Mouse (Mus musculus) cerebellum, postnatal 10 days (tissue): ENCODE results near the gene Ppm1e.

Experiments used
- DNase-seq, 2 experiments: peaks; one replicate each; pipeline ENCODE4 v3.0.0; 2021; ENCODE audit warnings: mixed read lengths in 2 of 2

The Ppm1e gene

DNA sequence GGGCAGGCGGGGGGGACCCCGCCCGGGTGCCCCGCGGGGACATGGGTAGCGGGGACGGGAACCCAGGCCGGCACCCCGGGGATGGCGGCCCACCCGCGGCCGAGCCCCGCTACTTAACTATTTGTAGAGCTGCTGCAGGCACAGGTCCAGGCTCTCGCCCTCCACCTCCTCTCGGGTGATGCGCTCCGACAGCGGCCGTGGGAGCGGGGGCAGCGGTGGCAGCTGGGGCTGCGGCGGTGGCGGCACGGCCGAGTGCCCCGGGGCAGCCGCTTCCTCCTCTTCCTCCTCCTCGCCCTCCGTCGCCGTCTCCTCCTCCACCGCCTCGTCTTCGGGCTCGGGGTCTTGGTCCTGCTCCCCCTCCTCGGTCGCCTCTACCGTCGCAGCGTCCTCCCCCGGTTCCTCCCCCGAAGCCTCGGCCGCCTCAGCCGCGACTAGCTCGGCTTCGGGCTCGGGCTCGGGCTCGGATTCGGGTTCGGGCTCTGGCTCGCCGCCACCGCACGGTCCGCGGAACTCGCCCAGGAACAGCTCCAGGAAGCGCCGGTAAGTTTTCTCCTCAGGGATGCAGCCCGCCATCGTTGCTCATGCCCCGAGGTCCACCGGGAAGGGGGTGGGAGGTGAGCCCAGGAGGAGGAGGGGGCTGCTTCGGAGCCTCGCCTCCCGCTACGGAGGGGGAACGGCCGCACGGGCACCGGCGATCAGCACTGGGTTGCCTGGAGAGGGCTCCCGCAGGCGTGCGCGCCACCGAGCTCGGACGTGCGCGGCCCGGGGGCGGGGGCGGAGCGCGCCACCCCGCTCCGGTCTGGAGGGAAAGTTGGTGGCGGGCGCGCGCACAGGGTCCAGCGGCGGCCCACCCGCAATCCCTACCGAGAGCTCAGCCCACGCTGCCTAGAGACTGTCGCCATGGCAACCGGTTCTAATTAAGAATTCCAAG lies at the start of gene Ppm1e:
Ppm1e (minus strand) TSS at position 693 of the 931 bp plus-strand sequence.
- peak; percentile 83 to 91 for DNase-seq

- peak in 1 of 2 experiments; percentile 52 for DNase-seq
These were observed 46.1 kb upstream of the Ppm1e start, which contains the start of the genes Rad51c and Tex14 for GRCm38 (mm10) chr11:87404876-87405275. Rad51c (minus strand) TSS chr11:87404954. Tex14 (plus strand) TSS chr11:87405065.

GRCm38 (mm10) chr11:87404111-87404853 lies 45.5 kb upstream of the Ppm1e start:
- peak; percentile 99 for DNase-seq

DNA sequence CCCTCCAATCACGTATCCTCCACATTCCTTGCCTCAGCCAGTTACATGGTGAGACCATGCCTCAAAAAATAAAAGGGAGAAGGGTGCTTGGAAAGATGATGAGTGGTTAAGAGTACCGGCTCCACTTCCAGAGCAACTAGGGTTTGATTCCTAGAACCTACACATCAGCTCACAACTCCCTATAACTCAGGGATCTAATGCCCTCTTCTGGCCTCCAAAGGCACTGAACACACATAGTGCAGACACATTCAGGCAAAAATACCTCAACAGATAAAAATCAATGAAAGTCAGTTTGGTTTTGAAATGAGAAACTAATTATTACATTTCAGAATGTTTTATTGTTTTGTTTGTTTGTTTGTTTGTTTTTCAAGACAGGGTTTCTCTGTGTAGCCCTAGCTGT lies 39.6 kb upstream of the Ppm1e start:
- no peak for DNase-seq

DNA sequence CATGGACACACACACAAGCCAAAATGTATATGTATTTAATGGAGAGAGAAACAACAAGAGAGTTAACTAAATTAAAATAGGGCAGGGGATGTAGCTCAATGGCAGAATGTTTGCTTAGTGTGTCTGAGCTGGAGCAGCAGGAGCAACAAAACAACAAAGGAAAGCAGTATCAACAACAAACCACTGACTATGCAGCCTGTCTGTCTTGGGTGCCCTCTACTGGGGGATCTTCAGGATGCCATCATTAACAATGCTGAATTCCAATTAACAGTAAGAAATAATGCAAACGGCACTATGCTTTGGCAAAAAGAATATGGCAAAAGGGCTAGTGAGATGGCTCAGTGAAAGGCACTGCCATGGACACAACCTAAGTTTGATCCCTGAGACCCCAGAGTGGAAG lies 35.0 kb upstream of the Ppm1e start:
- peak; percentile 73 to 81 for DNase-seq

DNA sequence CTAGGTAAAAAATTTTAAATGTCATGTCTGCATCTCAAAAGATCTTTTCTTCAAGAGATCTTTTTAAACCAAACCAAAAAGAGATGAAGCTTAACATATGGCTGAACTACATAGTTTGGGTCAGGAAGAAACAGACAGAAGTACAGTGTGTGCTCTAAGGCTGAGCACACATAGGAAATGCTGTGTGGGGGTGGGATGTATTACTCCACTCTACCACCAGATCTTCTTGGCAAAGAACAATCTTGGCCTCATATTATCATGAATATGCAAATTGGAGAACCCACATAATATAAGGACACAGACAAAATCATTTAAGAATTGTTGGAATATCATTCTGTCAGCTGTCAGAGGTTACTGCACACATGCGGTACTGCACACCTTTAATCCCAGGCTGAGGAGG lies 26.9 kb upstream of the Ppm1e start:
- DNase-seq, result no peak

- DNase-seq, result no peak
These were observed 25.7 kb upstream of the Ppm1e start for GRCm38 (mm10) chr11:87384551-87384950.

DNA sequence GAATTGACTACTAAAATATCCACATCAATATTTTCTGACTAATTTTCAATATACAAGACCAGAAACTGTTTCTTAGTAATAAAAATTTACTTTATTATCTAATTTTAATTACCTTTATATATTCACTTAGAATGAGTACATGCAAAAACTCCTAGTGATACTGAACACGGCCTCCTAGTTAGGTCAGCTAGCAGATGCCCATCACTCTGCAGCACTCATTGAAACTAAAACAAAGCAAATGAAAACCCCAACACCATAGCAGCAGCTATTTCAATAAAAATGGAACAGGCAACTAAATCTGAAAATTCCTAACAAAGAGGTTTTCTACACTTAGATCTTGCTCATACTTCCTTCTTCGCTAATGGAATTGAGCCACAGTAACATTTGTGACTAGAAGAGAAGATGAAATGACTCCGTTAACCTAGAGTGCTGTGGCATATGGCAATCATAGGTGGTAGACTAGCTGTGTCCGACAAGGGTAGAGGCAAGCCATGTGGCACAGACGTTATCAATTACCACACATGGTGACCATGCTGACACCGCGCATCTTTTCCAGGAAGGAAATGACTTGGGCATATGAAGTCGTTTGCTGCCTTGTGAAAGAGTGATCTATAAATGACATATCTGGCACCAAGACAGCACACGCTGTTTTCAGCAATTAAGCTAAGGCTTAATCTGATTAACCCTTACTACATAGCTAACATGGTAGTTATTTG lies 9.2 kb upstream of the Ppm1e start:
- peak; percentile 81 to 86 for DNase-seq

GRCm38 (mm10) chr11:87367061-87367460 lies 8.2 kb upstream of the Ppm1e start:
- DNase-seq, result no peak

DNA sequence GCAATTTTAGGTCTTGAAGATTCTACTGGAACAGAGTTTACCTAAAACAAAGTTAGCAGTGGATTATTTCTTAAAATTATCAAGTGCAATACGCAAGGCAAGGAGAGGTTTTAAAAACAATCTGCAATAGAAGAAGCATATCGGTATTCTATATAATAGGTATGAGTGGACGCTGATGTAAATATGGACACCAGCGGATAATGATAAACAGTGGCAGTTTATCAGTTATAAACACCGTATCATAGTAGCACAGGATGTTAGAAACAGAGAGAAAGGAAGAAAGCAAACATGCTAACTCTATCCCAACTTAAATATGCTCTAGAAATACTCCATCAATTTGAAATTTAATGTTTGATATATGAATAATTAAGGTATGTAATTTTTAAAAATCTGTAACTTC lies 6.3 kb upstream of the Ppm1e start:
- DNase-seq, result no peak

DNA sequence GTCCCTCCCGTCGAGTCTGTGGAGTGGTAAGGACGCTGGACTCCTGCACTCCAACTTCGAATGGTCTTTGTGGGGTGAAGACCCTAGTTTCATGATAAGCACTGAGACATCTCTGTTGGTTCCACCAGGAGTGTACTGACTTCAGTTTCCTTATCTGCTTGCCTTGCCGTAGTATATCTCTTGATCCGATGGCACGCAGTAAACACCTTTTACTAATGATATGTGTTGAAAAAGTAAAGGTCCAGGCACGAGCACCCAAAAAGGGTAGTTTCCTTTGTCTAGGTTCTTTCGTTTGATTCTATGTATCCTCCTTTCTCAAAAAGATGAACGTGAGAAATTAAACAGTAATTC lies 414 bp upstream of the Ppm1e start:
- no peak for DNase-seq

DNA sequence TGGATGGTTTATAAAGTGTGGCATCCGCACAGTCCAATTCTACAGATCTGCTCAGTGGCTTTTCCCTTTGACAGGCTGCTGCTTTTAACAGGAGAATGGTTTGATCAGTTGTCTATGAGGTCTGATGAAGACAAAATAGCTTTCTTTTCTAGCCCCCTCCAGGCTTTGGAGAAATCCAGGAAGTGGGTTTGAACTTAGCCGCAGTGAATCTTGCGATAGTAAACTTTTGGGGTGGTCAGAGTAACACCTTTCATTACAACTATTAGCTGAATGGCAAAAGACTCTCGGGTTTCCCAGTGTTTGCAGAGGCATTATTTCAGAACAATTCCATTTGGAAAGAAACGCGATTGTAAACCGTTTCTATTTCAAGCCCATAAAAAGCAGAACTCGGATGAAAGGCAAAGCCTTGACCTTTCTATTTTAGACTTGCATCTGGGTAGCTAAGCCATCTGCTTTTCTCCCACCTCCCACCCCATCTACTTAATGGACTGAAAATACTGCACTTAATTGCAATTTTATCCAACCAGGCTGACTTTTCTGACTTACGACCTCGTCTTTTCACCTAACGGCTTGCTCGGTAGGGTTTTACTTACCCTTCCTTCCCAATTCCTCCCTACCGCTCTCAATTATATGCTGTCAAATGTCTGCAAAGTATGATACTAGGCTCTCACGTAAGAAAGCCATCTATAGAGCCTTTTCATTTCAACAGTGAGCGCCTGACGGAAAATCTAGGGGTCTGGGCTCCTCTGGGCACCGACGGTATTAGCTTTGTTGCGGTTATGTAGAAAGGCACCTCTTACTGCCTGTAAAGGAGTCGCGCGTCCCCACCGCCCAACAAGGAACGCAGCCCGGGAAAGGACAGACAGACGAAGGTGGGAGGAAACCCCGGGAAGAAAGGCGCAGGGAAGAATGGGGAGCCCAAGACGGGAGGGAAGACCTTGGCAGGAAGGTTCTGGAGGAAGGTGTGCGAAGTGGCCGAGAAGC lies 1.2 kb downstream of the Ppm1e start:
- DNase-seq, result peak; percentile 45 to 50

DNA sequence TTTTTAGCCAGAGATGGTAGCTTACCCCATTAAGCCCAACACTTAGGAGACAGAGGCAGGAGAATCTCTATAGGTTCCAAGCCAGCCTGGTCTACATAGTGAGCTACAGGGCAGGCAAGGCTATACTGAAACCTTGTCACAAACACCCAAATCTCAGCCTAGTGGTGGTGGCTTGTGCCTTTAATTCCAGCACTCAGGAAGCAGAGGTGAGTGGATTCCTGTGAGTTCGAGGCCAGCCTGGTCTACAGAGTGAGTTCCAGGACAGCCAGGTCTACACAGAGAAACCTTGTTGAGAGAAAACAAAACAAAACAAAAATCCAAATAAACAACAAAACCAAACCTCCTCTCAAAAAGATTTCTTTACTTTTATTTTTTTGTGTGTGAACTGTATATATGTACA lies 4.0 kb downstream of the Ppm1e start:
- DNase-seq, result no peak

- DNase-seq, result no peak
These were observed 5.1 kb downstream of the Ppm1e start for GRCm38 (mm10) chr11:87353646-87354170.

- no peak for DNase-seq
These were observed 32.4 kb downstream of the Ppm1e start for GRCm38 (mm10) chr11:87326381-87326780.

- peak in 1 of 2 experiments; percentile 15 for DNase-seq
These were observed 36.3 kb downstream of the Ppm1e start for GRCm38 (mm10) chr11:87322558-87322957.

GRCm38 (mm10) chr11:87320007-87320406 lies 38.8 kb downstream of the Ppm1e start:
- no peak for DNase-seq

GRCm38 (mm10) chr11:87318956-87319708 lies 39.7 kb downstream of the Ppm1e start:
- peak; percentile 83 to 87 for DNase-seq

DNA sequence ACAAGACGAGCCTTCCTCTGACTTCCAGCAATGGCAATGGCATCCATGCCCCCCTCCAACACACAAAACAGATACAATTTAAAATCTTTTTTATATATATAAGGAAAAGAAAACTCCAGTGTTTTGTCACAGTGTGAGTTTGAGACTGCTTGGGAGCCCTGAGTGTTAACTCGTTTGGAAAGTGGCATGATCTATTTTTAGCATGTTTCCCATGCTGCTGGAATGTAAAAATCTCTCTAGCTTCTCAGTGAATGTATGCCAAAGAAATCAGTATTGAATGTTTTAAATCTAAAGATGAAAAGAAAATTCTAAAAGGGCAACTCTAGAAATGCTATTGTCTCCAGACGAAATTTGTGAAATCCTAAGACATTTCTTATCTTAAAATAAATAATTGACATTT lies 45.3 kb downstream of the Ppm1e start:
- DNase-seq, result no peak

DNA sequence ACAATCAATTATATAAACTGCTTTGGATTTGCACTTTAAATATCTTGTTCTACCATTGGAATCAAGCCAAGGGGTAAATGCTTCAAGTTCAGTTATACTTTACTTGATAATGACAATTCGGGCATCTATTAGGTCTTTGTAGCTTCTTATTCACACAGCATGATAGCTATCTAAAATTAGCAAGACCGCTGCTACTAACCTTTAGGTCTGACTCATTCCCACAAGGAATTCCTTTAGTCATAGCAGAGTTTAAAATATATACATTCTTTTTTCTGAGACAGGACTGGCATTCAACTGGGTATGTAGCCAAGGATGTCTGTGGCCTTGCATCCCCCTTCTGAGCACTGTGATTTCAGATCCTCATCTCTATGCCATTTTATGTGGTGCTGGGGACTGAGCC lies 48.5 kb downstream of the Ppm1e start:
- no peak for DNase-seq
